Mouse (Mus musculus): ENCODE measurements around the gene Fgfr2.

GRCm38 (mm10) chr7:130380769-130381355 is 2742.3 kb downstream of the Fgfr2 start:
- TF ChIP-seq CTCF (IDR thresholded peaks at IDR 0.05) (peak; percentile 64), EP300 (IDR thresholded peaks at IDR 0.05) (no peak)
